Mouse (Mus musculus) G1E (cell line): Measurements from ENCODE around the gene Sf1.

Experiments
- CTCF ChIP-seq: IDR thresholded peaks from 2 replicates; pipeline ENCODE4 v1.5.1; 2012; ENCODE audit warnings: low read depth, low read length, inconsistent platforms, mixed read lengths
- GATA1 ChIP-seq: IDR thresholded peaks from 2 replicates; pipeline ENCODE4 v1.6.1; 2012; ENCODE audit warnings: borderline replicate concordance, low read length, inconsistent platforms, mixed read lengths
- GATA2 ChIP-seq: IDR thresholded peaks from 2 replicates; pipeline ENCODE4 v1.6.1; 2012; ENCODE audit warnings: low read depth, low read length, inconsistent platforms, borderline replicate concordance
- TAL1 ChIP-seq: conservative IDR thresholded peaks from 2 replicates; pipeline ENCODE4 v1.6.1; 2012; ENCODE audit warnings: low read depth, low read length, inconsistent platforms, mixed read lengths

DNA sequence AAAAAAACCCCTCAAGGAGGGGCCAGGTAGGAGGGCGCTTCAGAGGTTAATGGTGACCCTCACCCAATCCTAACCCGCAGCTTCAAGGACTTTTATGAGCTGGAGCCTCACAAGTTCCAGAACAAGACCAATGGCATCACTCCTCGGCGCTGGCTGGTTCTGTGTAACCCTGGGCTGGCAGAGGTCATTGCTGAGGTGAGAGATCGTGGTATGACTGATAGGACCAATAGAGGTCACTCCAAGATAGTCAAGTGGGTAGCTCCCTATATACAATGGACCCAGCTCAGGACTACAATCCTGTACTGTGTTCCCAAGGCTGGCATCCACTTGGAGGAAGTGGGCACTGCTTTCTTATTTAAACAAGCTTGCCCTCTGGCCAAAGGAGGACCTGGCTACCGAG lies 26.8 kb downstream of the Sf1 start:
- TF ChIP-seq CTCF (no peak), TAL1 (no peak), GATA2 (no peak), GATA1 (no peak)
